Mouse (Mus musculus): ENCODE measurements around the gene Gli2. TPM values are rescaled to one million over a fixed set of nuclear protein-coding genes. Genes with fewer than 3 reads are reported as not detected.

Gene Gli2
- polyA plus RNA-seq, 1 experiment from 2014 or later = 3.1 TPM

GRCm38 (mm10) chr1:118938206-118938605 lies 115.2 kb downstream of the Gli2 start:
- no peak overlapping the region for H3K27ac ChIP-seq (replicated peaks)
- H3K27me3 ChIP-seq (replicated peaks) = no peaks in the 10 kb centered on the region
- H3K9ac ChIP-seq = no peak overlapping the region
- no peak overlapping the region for H3K4me3 ChIP-seq
- H3K4me2 ChIP-seq = no peak overlapping the region
- H3K9me3 ChIP-seq = no peaks in the 10 kb centered on the region
- 57% methylated on average over 4 of the region's 4 CpGs for WGBS
- ATAC-seq (ENCODE audit: extremely low read depth, insufficient number of reproducible peaks, low FRiP score, low TSS enrichment) = no peak
- no peaks in the 10 kb centered on the region for H3K36me3 ChIP-seq
- peaks cover 55% of the 10 kb centered on the region for H3K4me1 ChIP-seq

GRCm38 (mm10) chr1:118936108-118936507 lies 117.3 kb downstream of the Gli2 start:
- no peak overlapping the region for H3K9ac ChIP-seq
- no peaks in the 10 kb centered on the region for H3K9me3 ChIP-seq
- H3K4me1 ChIP-seq = peaks cover 53% of the 10 kb centered on the region
- peak; percentile 61 for ATAC-seq (ENCODE audit: extremely low read depth, insufficient number of reproducible peaks, low FRiP score, low TSS enrichment)
- no peaks in the 10 kb centered on the region for H3K36me3 ChIP-seq
- WGBS = 7% methylated on average over 4 of the region's 4 CpGs
- no peak overlapping the region for H3K4me3 ChIP-seq
- no peak overlapping the region for H3K4me2 ChIP-seq
- no peaks in the 10 kb centered on the region for H3K27me3 ChIP-seq (replicated peaks)
- H3K27ac ChIP-seq (replicated peaks) = peak overlapping the region; percentile 81

GRCm38 (mm10) chr1:118935518-118935917 lies 117.9 kb downstream of the Gli2 start:
- H3K27ac ChIP-seq (replicated peaks) = peak overlapping the region; percentile 81
- WGBS = 53% methylated on average over 6 of the region's 6 CpGs
- ATAC-seq (ENCODE audit: extremely low read depth, insufficient number of reproducible peaks, low FRiP score, low TSS enrichment) = no peak

DNA sequence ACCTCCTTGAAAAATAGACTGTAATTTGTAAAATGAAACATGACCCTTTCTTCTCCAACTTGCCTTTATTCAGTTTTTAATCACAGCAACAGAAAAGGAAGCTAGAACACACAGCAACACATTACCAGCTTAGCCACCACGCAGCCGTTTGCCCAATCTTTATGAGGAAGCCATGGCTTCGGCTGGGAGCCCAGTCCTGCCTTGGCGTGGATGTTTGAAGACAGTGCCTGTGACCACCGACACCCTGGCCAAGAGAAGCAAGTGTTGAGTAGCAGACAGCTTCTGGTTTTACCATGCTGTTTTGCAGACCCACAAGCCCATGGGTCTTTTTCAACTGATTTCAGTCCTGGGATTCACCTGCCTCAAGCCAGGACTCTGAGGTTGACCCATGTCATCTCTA lies 121.3 kb downstream of the Gli2 start:
- no peaks in the 10 kb centered on the region for H3K27me3 ChIP-seq (replicated peaks)
- no peaks in the 10 kb centered on the region for H3K36me3 ChIP-seq
- ATAC-seq (ENCODE audit: extremely low read depth, insufficient number of reproducible peaks, low FRiP score, low TSS enrichment) = no peak
- H3K9me3 ChIP-seq = no peaks in the 10 kb centered on the region
- peaks cover 29% of the 10 kb centered on the region for H3K4me1 ChIP-seq
- H3K4me2 ChIP-seq = no peak overlapping the region
- WGBS = 84% methylated on average over 5 of the region's 5 CpGs
- H3K27ac ChIP-seq (replicated peaks) = no peak overlapping the region
- H3K9ac ChIP-seq = no peak overlapping the region
- H3K4me3 ChIP-seq = no peak overlapping the region

More at GRCm38 (mm10) chr1:118935518-118935917, 117.9 kb downstream of the Gli2 start:
- H3K27me3 ChIP-seq (replicated peaks) = no peaks in the 10 kb centered on the region
- H3K4me3 ChIP-seq = no peak overlapping the region
- no peaks in the 10 kb centered on the region for H3K36me3 ChIP-seq
- H3K9ac ChIP-seq = no peak overlapping the region
- H3K4me1 ChIP-seq = peaks cover 47% of the 10 kb centered on the region
- H3K9me3 ChIP-seq = no peaks in the 10 kb centered on the region
- no peak overlapping the region for H3K4me2 ChIP-seq

DNA sequence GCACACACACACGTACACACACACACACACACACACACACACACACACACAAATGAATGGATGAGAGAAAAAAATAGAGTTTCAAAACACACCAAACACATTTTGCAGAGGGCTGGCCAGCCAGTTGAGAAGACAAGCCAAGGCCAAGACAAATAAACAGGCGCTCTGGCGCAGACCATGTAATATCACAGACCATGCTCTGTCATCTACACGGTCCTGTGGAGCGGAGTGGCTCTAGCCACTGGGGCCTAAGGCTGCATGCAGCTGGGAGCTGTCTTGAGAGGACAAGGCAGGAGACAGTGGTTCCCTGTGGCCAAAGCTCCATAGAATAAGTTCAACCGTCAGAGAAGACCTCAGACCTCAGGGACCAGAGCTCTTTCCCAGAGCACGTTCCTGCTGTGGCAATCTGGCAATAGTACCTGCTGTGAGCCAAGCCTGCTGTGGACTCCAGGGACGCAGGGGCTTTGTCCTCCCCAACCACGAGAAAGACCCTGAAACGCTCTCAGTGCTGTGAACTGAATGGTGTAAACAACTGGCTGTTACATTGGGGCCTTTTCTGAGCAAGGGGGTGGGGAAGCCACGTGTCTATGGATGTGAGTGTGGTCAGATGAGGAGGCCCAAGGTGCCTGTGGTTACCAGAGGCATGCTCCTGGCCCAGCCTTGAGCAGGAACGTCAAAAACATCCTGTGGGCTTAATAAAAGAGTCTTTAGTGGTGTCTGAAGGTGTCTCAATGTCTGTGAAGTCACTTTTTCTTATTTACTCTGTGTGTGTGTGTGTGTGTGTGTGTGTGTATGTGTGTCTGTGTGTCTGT lies 125.7 kb downstream of the Gli2 start:
- 57% methylated on average over 12 of the region's 12 CpGs for WGBS
- Histone ChIP-seq H3K9ac (no peak overlapping the region), H3K9me3 (no peaks in the 10 kb centered on the region), H3K27ac (replicated peaks) (peak overlapping the region; percentile 61), H3K36me3 (no peaks in the 10 kb centered on the region), H3K4me1 (peaks cover 6% of the 10 kb centered on the region; the same call in 1 of the 2 replicates), H3K27me3 (replicated peaks) (no peaks in the 10 kb centered on the region), H3K4me2 (no peak overlapping the region), H3K4me3 (no peak overlapping the region)
- ATAC-seq (ENCODE audit: extremely low read depth, insufficient number of reproducible peaks, low FRiP score, low TSS enrichment) = no peak

GRCm38 (mm10) chr1:118926556-118926955 lies 126.9 kb downstream of the Gli2 start:
- no peak overlapping the region for H3K9ac ChIP-seq
- no peak overlapping the region for H3K27ac ChIP-seq (replicated peaks)
- H3K9me3 ChIP-seq = no peaks in the 10 kb centered on the region
- no peak for ATAC-seq (ENCODE audit: extremely low read depth, insufficient number of reproducible peaks, low FRiP score, low TSS enrichment)
- no peaks in the 10 kb centered on the region for H3K36me3 ChIP-seq
- H3K27me3 ChIP-seq (replicated peaks) = no peaks in the 10 kb centered on the region
- no peak overlapping the region for H3K4me2 ChIP-seq
- peaks cover 6% of the 10 kb centered on the region; the same call in 1 of the 2 replicates for H3K4me1 ChIP-seq
- H3K4me3 ChIP-seq = no peak overlapping the region
- WGBS = 78% methylated on average over 7 of the region's 7 CpGs

DNA sequence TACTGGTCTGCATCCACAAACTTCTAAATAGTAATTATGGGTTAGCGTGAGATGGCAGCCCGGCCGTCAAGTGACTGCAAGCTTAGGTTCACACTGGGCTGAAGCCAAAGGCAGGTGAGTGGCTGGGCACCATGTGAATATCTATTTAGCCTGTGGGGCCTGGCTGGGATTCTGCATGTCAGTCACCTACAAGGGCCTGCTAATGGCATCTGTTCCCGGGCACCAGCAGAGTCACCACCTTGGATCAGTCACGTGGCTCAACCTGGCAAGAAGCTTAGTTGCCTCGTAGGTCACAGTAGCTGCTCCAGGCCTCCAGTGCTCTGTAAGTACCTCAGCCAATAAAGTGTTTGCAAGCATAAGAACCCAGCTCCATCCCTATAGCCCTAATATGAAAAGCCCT lies 131.2 kb downstream of the Gli2 start:
- Histone ChIP-seq H3K27ac (replicated peaks) (no peak overlapping the region), H3K9me3 (no peaks in the 10 kb centered on the region), H3K4me3 (no peak overlapping the region), H3K9ac (no peak overlapping the region), H3K36me3 (no peaks in the 10 kb centered on the region), H3K27me3 (replicated peaks) (no peaks in the 10 kb centered on the region), H3K4me2 (no peak overlapping the region), H3K4me1 (peaks cover 8% of the 10 kb centered on the region)
- no peak for ATAC-seq (ENCODE audit: extremely low read depth, insufficient number of reproducible peaks, low FRiP score, low TSS enrichment)
- WGBS = 76% methylated on average over 6 of the region's 6 CpGs

GRCm38 (mm10) chr1:118917520-118918220 lies 135.7 kb downstream of the Gli2 start:
- Histone ChIP-seq H3K9ac (no peak overlapping the region), H3K36me3 (no peaks in the 10 kb centered on the region), H3K4me1 (peaks cover 26% of the 10 kb centered on the region), H3K4me2 (no peak overlapping the region), H3K4me3 (no peak overlapping the region), H3K9me3 (no peaks in the 10 kb centered on the region), H3K27me3 (replicated peaks) (no peaks in the 10 kb centered on the region), H3K27ac (replicated peaks) (no peak overlapping the region)
- 58% methylated on average over 7 of the region's 7 CpGs for WGBS
- no peak for ATAC-seq (ENCODE audit: extremely low read depth, insufficient number of reproducible peaks, low FRiP score, low TSS enrichment)

DNA sequence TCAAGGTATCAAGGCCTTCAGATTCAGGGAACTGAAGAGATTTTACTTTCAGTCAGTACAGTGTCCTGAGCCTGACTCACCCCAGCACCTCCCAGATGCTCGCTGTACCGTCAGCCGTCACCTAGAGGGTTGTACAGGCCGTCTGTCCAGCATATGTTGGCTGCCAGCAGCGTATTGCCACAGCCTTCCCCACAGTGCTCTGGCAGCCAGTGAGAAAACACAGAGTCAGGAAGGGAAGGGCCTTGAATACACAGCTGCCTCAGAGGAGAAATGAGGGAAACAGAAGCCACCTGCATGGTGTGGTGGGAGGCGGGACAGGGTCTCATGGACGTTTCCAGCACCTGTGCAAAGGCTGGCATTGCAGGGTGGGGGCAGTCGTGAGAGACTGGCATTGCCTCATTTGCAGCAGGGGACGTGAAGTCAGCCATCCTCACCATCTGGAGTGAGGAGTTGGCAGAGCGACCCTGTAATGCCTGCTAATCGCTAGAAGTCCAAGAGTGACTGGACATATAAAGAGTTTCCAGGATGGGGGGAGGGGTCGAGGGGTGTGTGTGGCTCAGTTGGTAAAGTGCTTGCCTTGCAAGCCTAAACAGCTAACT lies 136.8 kb downstream of the Gli2 start:
- 0 out of 2 replicates have a peak, but pooled peaks cover 4% of the 10 kb centered on the region for H3K27me3 ChIP-seq (replicated peaks)
- ATAC-seq (ENCODE audit: extremely low read depth, insufficient number of reproducible peaks, low FRiP score, low TSS enrichment) = no peak
- H3K36me3 ChIP-seq = no peaks in the 10 kb centered on the region
- no peak overlapping the region for H3K4me3 ChIP-seq
- peaks cover 26% of the 10 kb centered on the region for H3K4me1 ChIP-seq
- H3K27ac ChIP-seq (replicated peaks) = peak overlapping the region; percentile 24
- H3K9ac ChIP-seq = no peak overlapping the region
- no peak overlapping the region for H3K4me2 ChIP-seq
- 39% methylated on average over 12 of the region's 12 CpGs for WGBS
- H3K9me3 ChIP-seq = no peaks in the 10 kb centered on the region

DNA sequence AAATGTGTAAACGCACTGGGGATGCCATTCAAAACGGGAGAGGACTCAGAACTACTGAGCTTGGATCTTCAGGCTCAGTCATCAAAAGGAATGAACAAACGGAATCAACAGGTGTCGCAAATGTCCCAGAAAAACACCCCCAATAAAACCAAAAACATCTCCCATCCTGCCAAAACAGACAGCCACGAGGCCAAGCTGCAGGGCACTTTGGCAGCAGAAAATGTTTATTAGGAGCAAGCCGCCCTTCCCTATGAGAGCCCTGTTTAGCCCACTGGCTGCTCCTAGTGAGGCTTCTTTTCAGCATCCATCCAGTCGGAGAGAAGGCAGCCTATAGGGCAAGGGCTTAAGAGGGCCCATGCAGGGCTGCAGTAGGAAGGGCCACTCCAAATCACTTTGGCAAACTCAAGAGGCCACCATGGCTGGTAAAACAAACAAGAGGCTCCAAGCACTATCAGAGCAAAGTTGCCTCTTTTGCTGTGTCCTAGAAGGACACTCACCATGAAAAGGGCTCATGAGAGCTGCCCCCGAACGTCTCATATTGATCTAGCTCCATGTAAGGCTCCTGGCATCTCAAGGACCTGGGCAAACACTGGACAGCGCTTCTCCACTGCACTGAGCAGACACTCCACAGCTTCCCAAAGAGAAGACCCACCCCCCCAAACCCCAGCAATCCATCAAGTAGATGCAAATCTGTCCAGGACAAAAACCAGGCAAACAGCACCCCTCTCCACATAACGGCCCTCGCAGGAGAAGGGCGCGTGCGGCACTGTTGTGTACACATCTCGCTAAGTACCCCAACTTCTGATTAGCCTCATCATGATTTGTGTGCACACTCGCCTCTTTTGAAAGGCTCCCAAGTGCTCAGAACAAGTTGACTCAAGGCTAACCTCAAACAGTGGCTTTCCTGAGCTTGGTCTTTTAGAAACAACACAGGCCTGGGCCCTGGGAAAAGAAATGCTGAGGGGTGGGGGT lies 139.7 kb downstream of the Gli2 start:
- no peak overlapping the region for H3K4me3 ChIP-seq
- no peak overlapping the region for H3K9ac ChIP-seq
- no peak overlapping the region for H3K27ac ChIP-seq (replicated peaks)
- H3K4me2 ChIP-seq = no peak overlapping the region
- no peak for ATAC-seq (ENCODE audit: extremely low read depth, insufficient number of reproducible peaks, low FRiP score, low TSS enrichment)
- WGBS = 52% methylated on average over 17 of the region's 17 CpGs
- no peaks in the 10 kb centered on the region for H3K9me3 ChIP-seq
- peaks cover 26% of the 10 kb centered on the region for H3K4me1 ChIP-seq
- peaks cover 4% of the 10 kb centered on the region; the same call in 1 of the 2 replicates for H3K27me3 ChIP-seq (replicated peaks)
- H3K36me3 ChIP-seq = no peaks in the 10 kb centered on the region
